8 mouse cellular contexts compared by ENCODE assay signal in genomic region chr11:117962228-117963067, GRCm38 (mm10). TPM values are rescaled to one million over a fixed set of nuclear protein-coding genes. Genes with fewer than 3 reads are reported as not detected.
A peak's percentile ranks its signal among the peaks of the same experiment; 100 is the strongest.
DNase-seq lines count a peak whose midpoint lies in the region; ATAC-seq lines count a peak whose summit lies in the region.

No protein-coding gene starts in this region.

- 38% methylated on average over 10 of the region's 10 CpGs for WGBS in forebrain, embryonic 13.5 days
- WGBS in limb, embryonic 12.5 days, result 32% methylated on average over 10 of the region's 10 CpGs
- WGBS in midbrain, embryonic 13.5 days, result 31% methylated on average over 10 of the region's 10 CpGs

- H3K4me3 ChIP-seq in forebrain, embryonic 13.5 days, result no peak overlapping the region
- no peak overlapping the region for H3K4me3 ChIP-seq in limb, embryonic 12.5 days (replicated peaks)
- H3K4me3 ChIP-seq in midbrain, embryonic 13.5 days (replicated peaks), result no peak overlapping the region

- peak overlapping the region; percentile 37 for H3K27ac ChIP-seq in forebrain, embryonic 13.5 days
- peak overlapping the region; percentile 92 for H3K27ac ChIP-seq in limb, embryonic 12.5 days
- no peak overlapping the region for H3K27ac ChIP-seq in midbrain, embryonic 13.5 days

- no peaks in the 10 kb centered on the region for H3K9me3 ChIP-seq in forebrain, embryonic 13.5 days (replicated peaks)
- no peaks in the 10 kb centered on the region for H3K9me3 ChIP-seq in limb, embryonic 12.5 days
- no peaks in the 10 kb centered on the region for H3K9me3 ChIP-seq in midbrain, embryonic 13.5 days

- no peak for ATAC-seq in forebrain, embryonic 13.5 days
- no peak for ATAC-seq in limb, embryonic 12.5 days (ENCODE audit: insufficient number of reproducible peaks, insufficient read depth, low FRiP score, low TSS enrichment, low read depth)
- no peak for ATAC-seq in midbrain, embryonic 13.5 days

- H3K27me3 ChIP-seq in forebrain, embryonic 13.5 days, result peaks cover 27% of the 10 kb centered on the region
- H3K27me3 ChIP-seq in limb, embryonic 12.5 days, result peaks cover 21% of the 10 kb centered on the region
- peaks cover 35% of the 10 kb centered on the region for H3K27me3 ChIP-seq in midbrain, embryonic 13.5 days

- H3K4me1 ChIP-seq in forebrain, embryonic 13.5 days, result peaks cover 71% of the 10 kb centered on the region
- H3K4me1 ChIP-seq in limb, embryonic 12.5 days (replicated peaks), result peaks cover 74% of the 10 kb centered on the region
- H3K4me1 ChIP-seq in midbrain, embryonic 13.5 days (replicated peaks), result peaks cover 58% of the 10 kb centered on the region

- H3K9ac ChIP-seq in forebrain, embryonic 13.5 days, result no peak overlapping the region
- peak overlapping the region; percentile 52 for H3K9ac ChIP-seq in limb, embryonic 12.5 days (replicated peaks)
- H3K9ac ChIP-seq in midbrain, embryonic 13.5 days (replicated peaks), result peak overlapping the region; percentile 44; the same call in 1 of the 2 replicates

- DNase-seq in layer of hippocampus, adult 9-11 months, result peak; percentile 62
- DNase-seq in layer of hippocampus, adult 8-10 months (ENCODE audit: low spot score in 2 of 2), result no peak
- peak; percentile 88 for DNase-seq in heart, postnatal 4 days
- peak; percentile 79 to 90 for DNase-seq in urinary bladder, postnatal 36 days (ENCODE audit: low spot score in 2 of 2)
- DNase-seq in T-cell, adult 2 months (ENCODE audit: low spot score), result no peak

- peak overlapping the region; percentile 71 for H3K4me2 ChIP-seq in forebrain, embryonic 13.5 days
- H3K4me2 ChIP-seq in limb, embryonic 12.5 days, result peak overlapping the region; percentile 99
- peak overlapping the region; percentile 58 for H3K4me2 ChIP-seq in midbrain, embryonic 13.5 days (replicated peaks)

- H3K36me3 ChIP-seq in forebrain, embryonic 13.5 days (ENCODE audit: poor library complexity, severe bottlenecking), result no peaks in the 10 kb centered on the region
- peaks cover 10% of the 10 kb centered on the region for H3K36me3 ChIP-seq in limb, embryonic 12.5 days
- no peaks in the 10 kb centered on the region for H3K36me3 ChIP-seq in midbrain, embryonic 13.5 days

RNA-seq across cellular contexts. Expression of gene Socs3, which starts 7.4 kb away (rescaled TPM):
- total RNA-seq in layer of hippocampus, adult 8-10 months (2022), result 1 to 10 TPM in 3 of 4 experiments, under 1 TPM in 1; 0.81 to 7.9 (median 3.3) TPM
- polyA plus RNA-seq in forebrain, embryonic 13.5 days (2015; fragmentation: Nextera tagmentation; extraction: Ambion mirVana), result 12.4 and 13.5 TPM in 2 replicates
- 1 to 10 TPM; 5.5 TPM for total RNA-seq in heart, postnatal 4 days (2021)
- 14.9 and 16.4 TPM in 2 replicates for polyA plus RNA-seq in limb, embryonic 12.5 days (2016; fragmentation: Nextera tagmentation; extraction: Ambion mirVana)
- 8.3 and 9.3 TPM in 2 replicates for polyA plus RNA-seq in midbrain, embryonic 13.5 days (2015; fragmentation: Nextera tagmentation; extraction: Ambion mirVana)

RNA-seq across cellular contexts. Expression of gene Pgs1, which starts 23.6 kb away (rescaled TPM):
- total RNA-seq in layer of hippocampus, adult 8-10 months (2022), result 10 to 100 TPM; 71.3 to 80.4 (median 78.8) TPM
- 42.7 and 47.7 TPM in 2 replicates for polyA plus RNA-seq in forebrain, embryonic 13.5 days (2015; fragmentation: Nextera tagmentation; extraction: Ambion mirVana)
- total RNA-seq in heart, postnatal 4 days (2021), result 10 to 100 TPM; 25.0 to 26.2 TPM
- 40.7 and 43.1 TPM in 2 replicates for polyA plus RNA-seq in limb, embryonic 12.5 days (2016; fragmentation: Nextera tagmentation; extraction: Ambion mirVana)
- 46.0 and 50.8 TPM in 2 replicates for polyA plus RNA-seq in midbrain, embryonic 13.5 days (2015; fragmentation: Nextera tagmentation; extraction: Ambion mirVana)

Comparison
In these comparisons a context has a peak if more than half of its experiments do, and no peak if none do; other contexts are left out.
1. DNase-seq: peak in layer of hippocampus, adult 9-11 months (single experiment), heart, postnatal 4 days (single experiment) and urinary bladder, postnatal 36 days (2 of 2); none in layer of hippocampus, adult 8-10 months (0 of 2) and T-cell, adult 2 months (single experiment).
2. Peak in every context shown above with its lines, with median percentiles within 50 percentile points of each other: H3K4me2 ChIP-seq.